Mouse (Mus musculus) cerebellum, postnatal 14 days (tissue): ENCODE results near the gene Arid5b.

ENCODE experiments used
- DNase-seq, 2 experiments: peaks; one replicate each; pipeline ENCODE4 v3.0.0; 2021; ENCODE audit warnings: mixed read lengths in 2 of 2

The Arid5b gene

GRCm38 (mm10) chr10:68278632-68279361 is at the start of gene Arid5b:
Gene Arid5b (minus strand): TSS chr10:68278740.
- DNase-seq, result peak; percentile 75 to 82

- no peak for DNase-seq
Observed at GRCm38 (mm10) chr10:68325378-68325777, 46.8 kb upstream of the Arid5b start.

GRCm38 (mm10) chr10:68324061-68324460 is 45.5 kb upstream of the Arid5b start:
- DNase-seq, result no peak

GRCm38 (mm10) chr10:68323167-68323566 is 44.6 kb upstream of the Arid5b start:
- no peak for DNase-seq

- DNase-seq, result no peak
Observed at GRCm38 (mm10) chr10:68320986-68321385, 42.4 kb upstream of the Arid5b start.

GRCm38 (mm10) chr10:68320496-68320895 is 42.0 kb upstream of the Arid5b start:
- no peak for DNase-seq

- DNase-seq, result peak; percentile 7 to 20
Observed at GRCm38 (mm10) chr10:68319438-68319837, 40.9 kb upstream of the Arid5b start.

GRCm38 (mm10) chr10:68318438-68318979 is 40.0 kb upstream of the Arid5b start:
- DNase-seq, result peak in 1 of 2 experiments; percentile 5

- no peak for DNase-seq
Observed at GRCm38 (mm10) chr10:68312734-68313133, 34.2 kb upstream of the Arid5b start.

- DNase-seq, result no peak
Observed at GRCm38 (mm10) chr10:68301013-68301412, 22.5 kb upstream of the Arid5b start.

- no peak for DNase-seq
Observed at GRCm38 (mm10) chr10:68289465-68289864, 10.9 kb upstream of the Arid5b start.

GRCm38 (mm10) chr10:68282466-68283391 is 4.2 kb upstream of the Arid5b start:
- peak; percentile 86 to 90 for DNase-seq

GRCm38 (mm10) chr10:68281775-68282106 is 3.2 kb upstream of the Arid5b start:
- no peak for DNase-seq

GRCm38 (mm10) chr10:68281076-68281774 is 2.7 kb upstream of the Arid5b start:
- peak in 1 of 2 experiments; percentile 13 for DNase-seq

- peak; percentile 87 to 88 for DNase-seq
Observed at GRCm38 (mm10) chr10:68279516-68280501, 1.3 kb upstream of the Arid5b start.

GRCm38 (mm10) chr10:68277671-68278151 is 829 bp downstream of the Arid5b start:
- peak; percentile 47 to 60 for DNase-seq

- DNase-seq, result peak; percentile 73 to 77
Observed at GRCm38 (mm10) chr10:68276976-68277441, 1.5 kb downstream of the Arid5b start.

GRCm38 (mm10) chr10:68276350-68276975 is 2.1 kb downstream of the Arid5b start:
- peak; percentile 81 for DNase-seq

GRCm38 (mm10) chr10:68274900-68275760 is 3.4 kb downstream of the Arid5b start:
- peak; percentile 37 to 40 for DNase-seq

GRCm38 (mm10) chr10:68269789-68270188 is 8.8 kb downstream of the Arid5b start:
- DNase-seq, result no peak
